Comparison of ENCODE assay signal across 27 mouse cellular contexts in genomic region chr7:118614076-118614475, GRCm38 (mm10). TPM values are rescaled to one million over a fixed set of nuclear protein-coding genes. Genes with fewer than 3 reads are reported as not detected.
DNase-seq lines count a peak whose midpoint lies in the region; ATAC-seq and TF ChIP-seq lines count a peak whose summit lies in the region.
"Had no signal": no experiment of that assay in that cellular context is flagged by ENCODE, and none has a peak within 500 bp of the region (broad histone marks: within the 10 kb centered on the region; RNA-seq: fewer than 3 reads in every experiment).

No protein-coding gene starts in this region.

- no peak overlapping the region for H3K27ac ChIP-seq in kidney, adult 2 months (ENCODE audit: insufficient read depth, low read depth, low read length)
- H3K27ac ChIP-seq in midbrain, embryonic 12.5 days (replicated peaks): no peak overlapping the region
- no peak overlapping the region for H3K27ac ChIP-seq in midbrain, postnatal 0 days (ENCODE audit: low read depth, low read length)
- H3K27ac ChIP-seq: embryonic facial prominence, embryonic 12.5 days; forebrain, embryonic 15.5 days; hindbrain, embryonic 13.5 days; liver, embryonic 12.5 days had no signal

- H3K4me1 ChIP-seq in kidney, adult 2 months (ENCODE audit: control insufficient read depth, insufficient read depth, low read length): no peaks in the 10 kb centered on the region
- peaks cover 9% of the 10 kb centered on the region for H3K4me1 ChIP-seq in midbrain, embryonic 12.5 days
- H3K4me1 ChIP-seq in midbrain, postnatal 0 days (ENCODE audit: insufficient read depth, low read length): no peaks in the 10 kb centered on the region
- H3K4me1 ChIP-seq: embryonic facial prominence, embryonic 12.5 days; hindbrain, embryonic 13.5 days; liver, embryonic 12.5 days had no signal

- intact Hi-C loops in left cerebral cortex, postnatal 4 days (cut with DNase I): no loop called here

- 40% methylated on average over 13 of the region's 13 CpGs for WGBS in kidney, adult 2 months
- 30% methylated on average over 13 of the region's 13 CpGs for WGBS in midbrain, embryonic 12.5 days
- WGBS in midbrain, postnatal 0 days: 17% methylated on average over 13 of the region's 13 CpGs

- TF ChIP-seq POLR2A in kidney, adult 2 months (IDR thresholded peaks at IDR 0.05; ENCODE audit: low read depth, low read length): no peak

- peak; percentile 5 for DNase-seq in embryo, embryonic 10.5 days (ENCODE audit: low spot score)
- no peak for DNase-seq in embryo, embryonic 9.5 days (ENCODE audit: extremely low spot score)
- peak; percentile 50 for DNase-seq in kidney, adult 2 months
- no peak for DNase-seq in kidney, postnatal 10 days
- no peak for DNase-seq in midbrain, postnatal 0 days (ENCODE audit: low spot score)
- DNase-seq in left cerebral cortex, postnatal 4 days: no peak
- DNase-seq: cerebellum, adult 2 months; cerebellum, postnatal 36 days; gastrocnemius, postnatal 25 days; layer of hippocampus, adult 9-11 months; lung, adult 2 months; lung, postnatal 36 days; right cerebral cortex, postnatal 4 days; thymus, adult 2 months had no signal

- ATAC-seq in midbrain, embryonic 12.5 days (ENCODE audit: low FRiP score, low read depth): no peak
- no peak for ATAC-seq in midbrain, postnatal 0 days (ENCODE audit: low FRiP score)
- ATAC-seq in frontal cortex, adult (ENCODE audit: low TSS enrichment): no peak
- ATAC-seq: CD4-positive, CD25-positive, alpha-beta regulatory T cell, adult 4 months; forebrain, embryonic 15.5 days; intestine, embryonic 16.5 days; liver, embryonic 12.5 days had no signal

- no peak overlapping the region for H3K9ac ChIP-seq in midbrain, embryonic 12.5 days (replicated peaks)
- no peak overlapping the region for H3K9ac ChIP-seq in midbrain, postnatal 0 days (replicated peaks; ENCODE audit: low read length, poor library complexity, severe bottlenecking)
- H3K9ac ChIP-seq: embryonic facial prominence, embryonic 12.5 days; forebrain, embryonic 15.5 days; hindbrain, embryonic 13.5 days; liver, embryonic 12.5 days had no signal

- no peak for TF ChIP-seq CTCF in kidney, adult 2 months (conservative IDR thresholded peaks at IDR 0.05; ENCODE audit: insufficient read depth, insufficient read length, low read depth, low read length)
- TF ChIP-seq CTCF in midbrain, postnatal 0 days (IDR thresholded peaks at IDR 0.05): no peak

- no peaks in the 10 kb centered on the region for H3K27me3 ChIP-seq in kidney, adult 2 months (replicated peaks; ENCODE audit: control insufficient read depth, insufficient read depth, low read length)
- H3K27me3 ChIP-seq in midbrain, embryonic 12.5 days: no peaks in the 10 kb centered on the region
- no peaks in the 10 kb centered on the region for H3K27me3 ChIP-seq in midbrain, postnatal 0 days (ENCODE audit: insufficient read depth, low read length)
- H3K27me3 ChIP-seq: embryonic facial prominence, embryonic 12.5 days; forebrain, embryonic 15.5 days; hindbrain, embryonic 13.5 days; liver, embryonic 12.5 days had no signal

- H3K9me3 ChIP-seq in midbrain, embryonic 12.5 days: no peaks in the 10 kb centered on the region
- H3K9me3 ChIP-seq in midbrain, postnatal 0 days (ENCODE audit: low read length): no peaks in the 10 kb centered on the region
- H3K9me3 ChIP-seq: embryonic facial prominence, embryonic 12.5 days; forebrain, embryonic 15.5 days; G1E; hindbrain, embryonic 13.5 days; liver, embryonic 12.5 days had no signal

- no peak overlapping the region for H3K4me3 ChIP-seq in kidney, adult 2 months (ENCODE audit: insufficient read depth, low read depth, low read length)
- no peak overlapping the region for H3K4me3 ChIP-seq in midbrain, embryonic 12.5 days
- no peak overlapping the region for H3K4me3 ChIP-seq in midbrain, postnatal 0 days (ENCODE audit: low read depth, low read length)
- H3K4me3 ChIP-seq: embryonic facial prominence, embryonic 12.5 days; erythroblast, embryonic 14.5 days; forebrain, embryonic 15.5 days; hindbrain, embryonic 13.5 days; liver, embryonic 12.5 days had no signal

- H3K4me2 ChIP-seq in midbrain, embryonic 12.5 days (replicated peaks): peak overlapping the region; percentile 13; the same call in 1 of the 2 replicates
- H3K4me2 ChIP-seq in midbrain, postnatal 0 days (ENCODE audit: low read depth, low read length, poor library complexity, severe bottlenecking): no peak overlapping the region
- H3K4me2 ChIP-seq: embryonic facial prominence, embryonic 12.5 days; forebrain, embryonic 15.5 days; hindbrain, embryonic 13.5 days; liver, embryonic 12.5 days had no signal

- no peaks in the 10 kb centered on the region for H3K36me3 ChIP-seq in kidney, adult 2 months (ENCODE audit: control insufficient read depth, insufficient read depth, low read length)
- H3K36me3 ChIP-seq in midbrain, embryonic 12.5 days: no peaks in the 10 kb centered on the region
- H3K36me3 ChIP-seq in midbrain, postnatal 0 days (ENCODE audit: insufficient read depth, low read length): no peaks in the 10 kb centered on the region
- H3K36me3 ChIP-seq: embryonic facial prominence, embryonic 12.5 days; forebrain, embryonic 15.5 days; G1E; hindbrain, embryonic 13.5 days; liver, embryonic 12.5 days had no signal

RNA-seq across cellular contexts. Expression of gene Tmc5, which starts 17.0 kb away (rescaled TPM):
- 0.83 and 1.1 TPM in 2 replicates for polyA plus RNA-seq in kidney, adult 2 months (2012; rRNA removed)
- 0.21 and 0.23 TPM in 2 replicates for polyA plus RNA-seq in midbrain, embryonic 12.5 days (2016; fragmentation: Nextera tagmentation; extraction: Ambion mirVana)
- total RNA-seq in midbrain, postnatal 0 days (2014; rRNA removed): 0.47 and 0.66 TPM in 2 replicates
- 0.22 and 0.31 TPM in 2 replicates for polyA plus RNA-seq in midbrain, postnatal 0 days (2015; fragmentation: Nextera tagmentation; extraction: Ambion mirVana)
- total RNA-seq in left cerebral cortex, postnatal 4 days (2021): under 1 TPM; 0.24 to 0.60 TPM
- total RNA-seq: megakaryocyte-erythroid progenitor cell, adult 5-6 weeks; neutrophil, adult 5-6 weeks had no signal
- polyA plus RNA-seq: CD4-positive, CD25-positive, alpha-beta regulatory T cell, adult 4 months; erythroblast, embryonic 14.5 days; G1E; limb, embryonic 11.5 days; liver, embryonic 12.5 days had no signal

RNA-seq across cellular contexts. Expression of gene Tmc7, which starts 29.5 kb away (rescaled TPM):
- polyA plus RNA-seq in kidney, adult 2 months (2012; rRNA removed): 0.77 and 0.83 TPM in 2 replicates
- 9.1 and 10.4 TPM in 2 replicates for polyA plus RNA-seq in midbrain, embryonic 12.5 days (2016; fragmentation: Nextera tagmentation; extraction: Ambion mirVana)
- 11.5 and 13.5 TPM in 2 replicates for total RNA-seq in midbrain, postnatal 0 days (2014; rRNA removed)
- polyA plus RNA-seq in midbrain, postnatal 0 days (2015; fragmentation: Nextera tagmentation; extraction: Ambion mirVana): 4.8 and 5.4 TPM in 2 replicates
- 10 to 100 TPM; 13.7 TPM for total RNA-seq in left cerebral cortex, postnatal 4 days (2021)
- total RNA-seq: G1E; megakaryocyte-erythroid progenitor cell, adult 5-6 weeks had no signal
- polyA plus RNA-seq: CD4-positive, CD25-positive, alpha-beta regulatory T cell, adult 4 months; erythroblast, embryonic 14.5 days; G1E had no signal

Comparison
In these comparisons a context has a peak if more than half of its experiments do, and no peak if none do; other contexts are left out.
1. DNase-seq: peak in embryo, embryonic 10.5 days (single experiment) and kidney, adult 2 months (single experiment); none in embryo, embryonic 9.5 days (single experiment), kidney, postnatal 10 days (single experiment), midbrain, postnatal 0 days (single experiment) and left cerebral cortex, postnatal 4 days (single experiment).